Mouse (Mus musculus) ES-E14 (cell line): Measurements from ENCODE around the gene Marc1.

Source experiments
- CHD2 ChIP-seq: IDR thresholded peaks from 2 replicates; pipeline ENCODE4 v1.6.1; 2014; ENCODE audit warnings: mild to moderate bottlenecking, low read depth, low read length, inconsistent platforms
- MAFK ChIP-seq: IDR thresholded peaks from 2 replicates; pipeline ENCODE4 v1.6.1; 2014; ENCODE audit warnings: mild to moderate bottlenecking, low read depth, low read length, inconsistent platforms; ENCODE audit not compliant: insufficient read depth

DNA sequence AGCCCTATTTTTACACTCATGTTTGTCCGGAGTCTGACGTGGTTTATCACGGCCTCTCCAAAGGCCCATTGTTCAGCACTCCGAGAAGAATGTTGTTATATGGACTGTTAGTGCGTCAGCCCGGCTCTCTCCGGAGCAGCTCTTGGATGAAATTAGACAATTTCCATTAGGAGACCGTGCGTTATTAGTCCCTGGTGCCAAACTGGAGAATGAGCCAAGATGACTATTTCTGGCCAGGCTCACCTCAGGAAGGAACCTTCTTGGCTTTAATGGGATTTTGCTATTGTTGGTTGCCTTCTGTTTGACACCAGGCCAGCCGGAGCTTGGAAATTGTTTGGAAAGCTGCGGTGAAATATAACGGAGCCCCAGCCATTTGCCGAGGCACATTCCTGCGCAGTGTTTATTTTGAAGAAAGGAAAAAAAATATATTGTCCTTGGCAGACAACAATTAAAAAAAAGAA, 62.4 kb downstream of the Marc1 start:
- TF ChIP-seq CHD2 (no peak), MAFK (no peak)
